ENCODE assay signal across 8 mouse cellular contexts in the genomic region with DNA sequence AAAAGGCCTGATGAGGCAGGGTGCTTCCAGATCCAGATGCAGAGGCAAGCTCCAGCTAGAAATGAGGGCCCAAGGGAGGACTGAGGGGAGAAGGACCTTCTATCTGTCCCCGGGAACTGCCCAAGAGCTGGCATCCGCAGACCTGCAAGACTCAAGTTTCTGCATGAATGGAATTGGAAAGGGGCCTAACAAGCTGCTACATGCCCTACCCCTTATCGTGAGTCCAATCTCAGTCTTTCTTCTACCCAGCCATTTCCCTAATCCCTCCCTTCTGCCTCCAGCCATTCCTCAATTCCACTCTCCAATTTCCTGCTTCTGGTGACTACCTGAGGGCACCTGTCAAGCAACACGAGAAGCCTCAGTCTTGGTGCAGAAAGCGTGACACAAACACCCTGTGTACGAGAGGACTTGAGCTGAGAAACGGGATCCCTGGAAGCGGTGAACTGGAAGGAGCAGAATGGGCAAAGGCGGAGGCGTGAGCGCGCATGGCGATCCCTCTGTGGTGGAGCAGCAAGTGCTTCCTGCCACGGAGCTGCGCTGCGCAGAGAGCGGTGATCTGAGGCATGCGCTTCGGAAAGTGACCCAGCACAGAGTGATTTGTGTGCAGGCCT. TPM values are rescaled to one million over a fixed set of nuclear protein-coding genes. Genes with fewer than 3 reads are reported as not detected.
DNase-seq lines count a peak whose midpoint lies in the region; ATAC-seq lines count a peak whose summit lies in the region.

No protein-coding gene starts in this region.

- H3K4me3 ChIP-seq in heart, embryonic 16.5 days (ENCODE audit: low read length), result no peak overlapping the region
- peak overlapping the region; percentile 32 for H3K4me3 ChIP-seq in hindbrain, embryonic 10.5 days
- H3K4me3 ChIP-seq in midbrain, embryonic 11.5 days (ENCODE audit: low read depth, low read length), result no peak overlapping the region

- no peaks in the 10 kb centered on the region for H3K36me3 ChIP-seq in heart, embryonic 16.5 days (ENCODE audit: control insufficient read depth, insufficient read depth)
- no peaks in the 10 kb centered on the region for H3K36me3 ChIP-seq in hindbrain, embryonic 10.5 days
- H3K36me3 ChIP-seq in midbrain, embryonic 11.5 days (ENCODE audit: control insufficient read depth, insufficient read depth, low read length), result no peaks in the 10 kb centered on the region

- H3K9ac ChIP-seq in heart, embryonic 16.5 days (ENCODE audit: low read length), result no peak overlapping the region
- no peak overlapping the region; the same call in 1 of the 2 replicates for H3K9ac ChIP-seq in midbrain, embryonic 11.5 days (ENCODE audit: low read length)

- peak overlapping the region; percentile 38 for H3K4me2 ChIP-seq in heart, embryonic 16.5 days (ENCODE audit: low read depth, low read length)
- peak overlapping the region; percentile 38 for H3K4me2 ChIP-seq in midbrain, embryonic 11.5 days

- H3K27ac ChIP-seq in heart, embryonic 16.5 days (ENCODE audit: low read length), result no peak overlapping the region
- no peak overlapping the region; the same call in 1 of the 2 replicates for H3K27ac ChIP-seq in hindbrain, embryonic 10.5 days
- no peak overlapping the region for H3K27ac ChIP-seq in midbrain, embryonic 11.5 days (ENCODE audit: low read depth, low read length)

- WGBS in heart, embryonic 16.5 days, result 23% methylated on average over 19 of the region's 19 CpGs
- 20% methylated on average over 19 of the region's 19 CpGs for WGBS in hindbrain, embryonic 10.5 days
- 11% methylated on average over 19 of the region's 19 CpGs for WGBS in midbrain, embryonic 11.5 days

- no peak for ATAC-seq in heart, embryonic 16.5 days (replicated peaks; ENCODE audit: extremely low read depth, insufficient read depth, low FRiP score)
- no peak for ATAC-seq in midbrain, embryonic 11.5 days (ENCODE audit: low FRiP score)
- no peak for ATAC-seq in inflammation-experienced regulatory T-cells, adult 6 months

- DNase-seq in heart, postnatal 14 days, result no peak
- peak; percentile 60 to 68 for DNase-seq in cerebellum, postnatal 25 days
- DNase-seq in hindbrain, embryonic 10.5 days (ENCODE audit: low spot score), result peak; percentile 38
- DNase-seq in midbrain, embryonic 11.5 days (ENCODE audit: low spot score, missing footprints), result peak; percentile 90
- DNase-seq in left cerebral cortex, postnatal 36 days (ENCODE audit: low spot score in 2 of 2), result no peak
- DNase-seq in spleen, postnatal 36 days (ENCODE audit: low spot score in 2 of 2), result no peak

- H3K27me3 ChIP-seq in heart, embryonic 16.5 days (ENCODE audit: control insufficient read depth, insufficient read depth, low read length), result no peaks in the 10 kb centered on the region
- H3K27me3 ChIP-seq in hindbrain, embryonic 10.5 days (ENCODE audit: insufficient read depth, poor library complexity, severe bottlenecking), result peaks cover 26% of the 10 kb centered on the region; the same call in 1 of the 2 replicates
- H3K27me3 ChIP-seq in midbrain, embryonic 11.5 days (ENCODE audit: control insufficient read depth, insufficient read depth, low read length), result no peaks in the 10 kb centered on the region

- H3K4me1 ChIP-seq in heart, embryonic 16.5 days (ENCODE audit: control insufficient read depth, insufficient read depth, low read length), result peaks cover 3% of the 10 kb centered on the region
- peaks cover 29% of the 10 kb centered on the region for H3K4me1 ChIP-seq in hindbrain, embryonic 10.5 days (replicated peaks)
- H3K4me1 ChIP-seq in midbrain, embryonic 11.5 days (ENCODE audit: control insufficient read depth, insufficient read depth, low read length), result no peaks in the 10 kb centered on the region

- intact Hi-C loops in heart, postnatal 14 days (cut with DNase I), result no loop called here
- intact Hi-C loops in left cerebral cortex, postnatal 36 days (cut with DNase I), result no loop called here

- no peaks in the 10 kb centered on the region for H3K9me3 ChIP-seq in heart, embryonic 16.5 days (replicated peaks; ENCODE audit: control insufficient read depth, low read length)
- no peaks in the 10 kb centered on the region for H3K9me3 ChIP-seq in hindbrain, embryonic 10.5 days
- no peaks in the 10 kb centered on the region for H3K9me3 ChIP-seq in midbrain, embryonic 11.5 days (ENCODE audit: control insufficient read depth, low read length)

RNA-seq across cellular contexts. Expression of a gene that starts 26.9 kb away (rescaled TPM):
- 36.6 and 40.6 TPM in 2 replicates for polyA plus RNA-seq in heart, embryonic 16.5 days (2015; fragmentation: Nextera tagmentation; extraction: Ambion mirVana)
- total RNA-seq in heart, postnatal 14 days (2021), result 10 to 100 TPM; 60.5 to 70.9 TPM
- polyA plus RNA-seq in hindbrain, embryonic 10.5 days (2016; fragmentation: Nextera tagmentation; extraction: Ambion mirVana), result 57.4 and 63.7 TPM in 2 replicates
- 91.3 and 95.2 TPM in 2 replicates for polyA plus RNA-seq in midbrain, embryonic 11.5 days (2014; fragmentation: Nextera tagmentation; extraction: Ambion mirVana)
- polyA plus RNA-seq in inflammation-experienced regulatory T-cells, adult 6 months (2017; shearing (Covaris generic)), result 10 to 100 TPM; 13.2 to 14.9 (median 13.9) TPM
- total RNA-seq in left cerebral cortex, postnatal 36 days (2021), result 10 to 100 TPM; 54.8 to 60.0 TPM

Comparison
In these comparisons a context has a peak if more than half of its experiments do, and no peak if none do; other contexts are left out.
1. DNase-seq: peak in cerebellum, postnatal 25 days (2 of 2), hindbrain, embryonic 10.5 days (single experiment) and midbrain, embryonic 11.5 days (single experiment); none in heart, postnatal 14 days (0 of 2), left cerebral cortex, postnatal 36 days (0 of 2) and spleen, postnatal 36 days (0 of 2).